Mouse (Mus musculus): ENCODE measurements around the gene Cryge.
"Not testable (repeated sequence)": the region's sequence is repeated elsewhere in the genome, so short reads cannot be mapped to it uniquely, and the experiment has no call there.

Cryge gene

GRCm38 (mm10) chr1:65050952-65051351, at the start of gene Cryge:
Gene Cryge, minus strand, starts transcription at chr1:65051149.
- not testable (repeated sequence) for DNase-seq

GRCm38 (mm10) chr1:65096953-65097352, 46.0 kb upstream of the Cryge start:
- no peak for DNase-seq

GRCm38 (mm10) chr1:65091566-65091965, 40.6 kb upstream of the Cryge start:
- DNase-seq: no peak

- no peak for DNase-seq
These were observed 39.4 kb upstream of the Cryge start for GRCm38 (mm10) chr1:65090370-65090769.

- no peak for DNase-seq
These were observed 37.8 kb upstream of the Cryge start for GRCm38 (mm10) chr1:65088567-65089356.

- no peak for DNase-seq
These were observed 31.2 kb upstream of the Cryge start, which contains the start of gene Crygb for GRCm38 (mm10) chr1:65082188-65082587. Gene Crygb, minus strand, starts transcription at chr1:65082288.

GRCm38 (mm10) chr1:65075607-65076006, 24.7 kb upstream of the Cryge start:
- no peak for DNase-seq

- DNase-seq: no peak
These were observed 22.6 kb upstream of the Cryge start, which contains the start of gene Crygc for GRCm38 (mm10) chr1:65073589-65073988. Gene Crygc, minus strand, starts transcription at chr1:65073689.

- DNase-seq: no peak
These were observed 16.9 kb upstream of the Cryge start for GRCm38 (mm10) chr1:65067842-65068241.

GRCm38 (mm10) chr1:65064201-65064600, 13.3 kb upstream of the Cryge start:
- no peak for DNase-seq

GRCm38 (mm10) chr1:65063352-65063751, 12.4 kb upstream of the Cryge start, which contains the start of gene Crygd:
Gene Crygd, minus strand, starts transcription at chr1:65063452.
- DNase-seq: no peak

- DNase-seq: no peak
These were observed 1.2 kb upstream of the Cryge start for GRCm38 (mm10) chr1:65052140-65052539.

- DNase-seq: no peak
These were observed 747 bp upstream of the Cryge start for GRCm38 (mm10) chr1:65051696-65052095.

- peak; percentile 21 for DNase-seq
These were observed 2.2 kb downstream of the Cryge start for GRCm38 (mm10) chr1:65048781-65049180.

- DNase-seq: peak; percentile 21
These were observed 4.4 kb downstream of the Cryge start for GRCm38 (mm10) chr1:65046401-65047109.

- no peak for DNase-seq
These were observed 7.5 kb downstream of the Cryge start for GRCm38 (mm10) chr1:65043433-65043832.

GRCm38 (mm10) chr1:65041837-65042236, 9.1 kb downstream of the Cryge start:
- DNase-seq: no peak

- no peak for DNase-seq
These were observed 10.1 kb downstream of the Cryge start for GRCm38 (mm10) chr1:65040806-65041205.

GRCm38 (mm10) chr1:65039679-65040078, 11.3 kb downstream of the Cryge start:
- no peak for DNase-seq

- no peak for DNase-seq
These were observed 13.4 kb downstream of the Cryge start for GRCm38 (mm10) chr1:65037542-65037941.

- DNase-seq: no peak
These were observed 15.4 kb downstream of the Cryge start for GRCm38 (mm10) chr1:65035513-65035912.

GRCm38 (mm10) chr1:65032641-65033040, 18.3 kb downstream of the Cryge start, which contains the start of gene Akr1cl:
Gene Akr1cl, minus strand, starts transcription at chr1:65032759.
- no peak for DNase-seq

- no peak for DNase-seq
These were observed 22.7 kb downstream of the Cryge start for GRCm38 (mm10) chr1:65028206-65028605.

- no peak for DNase-seq
These were observed 38.2 kb downstream of the Cryge start for GRCm38 (mm10) chr1:65012726-65013125.
